In the genomic region with DNA sequence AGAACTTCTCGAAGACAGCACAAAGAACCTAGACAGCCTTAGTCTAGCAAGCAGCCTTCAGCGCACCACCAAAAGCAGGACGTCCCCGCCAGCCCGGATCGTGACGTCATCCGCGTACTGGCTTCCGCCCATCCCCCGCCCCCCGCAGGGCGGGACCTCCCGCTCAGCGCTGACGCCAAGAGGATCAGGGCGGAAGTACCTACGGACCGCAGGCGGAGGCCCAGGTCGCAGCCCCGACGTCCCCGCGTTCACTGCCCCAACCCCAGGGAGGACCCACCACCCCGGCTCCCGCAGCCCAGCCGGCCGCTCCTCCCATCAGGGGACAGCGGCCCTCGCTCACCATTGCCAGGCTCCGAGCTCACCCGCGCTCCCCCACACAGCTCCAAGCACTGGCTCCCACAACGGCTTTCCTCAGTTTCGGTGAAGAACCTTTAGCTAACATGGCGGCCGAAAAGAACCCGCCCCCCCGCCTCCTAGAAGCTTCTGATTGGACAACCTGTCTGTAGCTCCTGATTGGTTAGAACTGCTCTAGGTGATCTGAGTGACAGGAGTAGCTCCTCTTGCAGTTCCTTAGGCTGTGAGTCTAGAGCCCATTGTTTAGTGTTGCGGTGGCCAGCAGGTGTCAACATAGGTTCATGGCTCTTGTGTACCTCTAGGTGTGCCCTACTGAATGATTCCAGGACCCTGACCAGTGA, we compare ENCODE assay signal across 7 mouse cellular contexts. TPM values are rescaled to one million over a fixed set of nuclear protein-coding genes. Genes with fewer than 3 reads are reported as not detected.
DNase-seq lines count a peak whose midpoint lies in the region; ATAC-seq lines count a peak whose summit lies in the region.

TSS of gene Zfp868 (minus strand) at position 454 of the 695 bp plus-strand sequence.

- peak; percentile 100 for ATAC-seq in intestine, embryonic 16.5 days
- ATAC-seq in midbrain, embryonic 11.5 days (ENCODE audit: low FRiP score), result peak; percentile 100

- H3K9ac ChIP-seq in intestine, embryonic 16.5 days (ENCODE audit: low read depth, low read length), result peak within 1 kb of the TSS; percentile 98
- H3K9ac ChIP-seq in midbrain, embryonic 11.5 days (ENCODE audit: low read length), result peak within 1 kb of the TSS; percentile 94

- H3K4me1 ChIP-seq in intestine, embryonic 16.5 days (ENCODE audit: control insufficient read depth, insufficient read depth, low read length), result peaks cover 3% of the 10 kb centered on the region
- peaks cover 7% of the 10 kb centered on the region for H3K4me1 ChIP-seq in midbrain, embryonic 11.5 days (ENCODE audit: control insufficient read depth, insufficient read depth, low read length)

- under 1% methylated on average over 41 of the region's 41 CpGs for WGBS in intestine, embryonic 16.5 days
- WGBS in midbrain, embryonic 11.5 days, result under 1% methylated on average over 41 of the region's 41 CpGs

- peak within 1 kb of the TSS; percentile 85 for H3K4me3 ChIP-seq in intestine, embryonic 16.5 days (ENCODE audit: low read length)
- peak within 1 kb of the TSS; percentile 78 for H3K4me3 ChIP-seq in midbrain, embryonic 11.5 days (ENCODE audit: low read depth, low read length)

- peak within 1 kb of the TSS; percentile 98 for H3K27ac ChIP-seq in intestine, embryonic 16.5 days (ENCODE audit: low read length)
- peak within 1 kb of the TSS; percentile 94 for H3K27ac ChIP-seq in midbrain, embryonic 11.5 days (ENCODE audit: low read depth, low read length)

- DNase-seq in adrenal gland, adult 8-10 months, result peak; percentile 97
- peak; percentile 97 for DNase-seq in embryo, embryonic 9.5 days (ENCODE audit: extremely low spot score)
- DNase-seq in gastrocnemius, postnatal 4 days (ENCODE audit: low spot score in 2 of 2), result peak; percentile 98 to 99
- peak; percentile 98 for DNase-seq in left cerebral cortex, postnatal 36 days (ENCODE audit: low spot score in 2 of 2)
- DNase-seq in midbrain, embryonic 11.5 days (ENCODE audit: low spot score, missing footprints), result peak; percentile 99
- DNase-seq in skeletal muscle tissue, adult 2 months (ENCODE audit: low read depth, low spot score), result peak; percentile 97

- H3K9me3 ChIP-seq in intestine, embryonic 16.5 days (ENCODE audit: control insufficient read depth, low read length), result no peaks in the 10 kb centered on the region
- no peaks in the 10 kb centered on the region; the same call in 1 of the 2 replicates for H3K9me3 ChIP-seq in midbrain, embryonic 11.5 days (ENCODE audit: control insufficient read depth, low read length)

- H3K4me2 ChIP-seq in intestine, embryonic 16.5 days (ENCODE audit: low read depth, low read length), result peak within 1 kb of the TSS; percentile 55
- peak within 1 kb of the TSS; percentile 56 for H3K4me2 ChIP-seq in midbrain, embryonic 11.5 days

- intact Hi-C loops in left cerebral cortex, postnatal 36 days (cut with DNase I), result loop anchor here (5.0 kb wide), 2 partner anchors 92 to 277 kb away; partner anchors contain the start of genes Ndufa13, Tssk6 and Yjefn3

- no peaks in the 10 kb centered on the region for H3K36me3 ChIP-seq in intestine, embryonic 16.5 days (ENCODE audit: control insufficient read depth, insufficient read depth, low read length)
- H3K36me3 ChIP-seq in midbrain, embryonic 11.5 days (ENCODE audit: control insufficient read depth, insufficient read depth, low read length), result no peaks in the 10 kb centered on the region

- no peaks in the 10 kb centered on the region for H3K27me3 ChIP-seq in intestine, embryonic 16.5 days (replicated peaks; ENCODE audit: control insufficient read depth, insufficient read depth, low read length)
- H3K27me3 ChIP-seq in midbrain, embryonic 11.5 days (ENCODE audit: control insufficient read depth, insufficient read depth, low read length), result no peaks in the 10 kb centered on the region

RNA-seq across cellular contexts. Expression of gene Zfp868, which starts in this region (rescaled TPM):
- 10 to 100 TPM; 12.4 to 24.6 (median 17.5) TPM for total RNA-seq in adrenal gland, adult 8-10 months (2022)
- 10 to 100 TPM; 10.0 to 12.2 TPM for total RNA-seq in gastrocnemius, postnatal 4 days (2021)
- polyA plus RNA-seq in intestine, embryonic 16.5 days (2015; fragmentation: Nextera tagmentation; extraction: Ambion mirVana), result 15.1 and 16.4 TPM in 2 replicates
- total RNA-seq in left cerebral cortex, postnatal 36 days (2021), result 10 to 100 TPM; 15.4 to 20.0 TPM
- 42.7 and 43.3 TPM in 2 replicates for polyA plus RNA-seq in midbrain, embryonic 11.5 days (2014; fragmentation: Nextera tagmentation; extraction: Ambion mirVana)

Comparison
In these comparisons a context has a peak if more than half of its experiments do, and no peak if none do; other contexts are left out.
1. Peak in every context shown above with its lines: DNase-seq, ATAC-seq, H3K4me3 ChIP-seq and H3K27ac ChIP-seq.